Mouse (Mus musculus) thymus, postnatal 14 days (tissue): ENCODE data around the gene Fbxw7.

Source experiments
- DNase-seq: peaks from one replicate; pipeline ENCODE4 v3.0.0; 2021

Fbxw7 gene

GRCm38 (mm10) chr3:84955011-84955775 is 140.1 kb downstream of the Fbxw7 start:
- no peak for DNase-seq

DNA sequence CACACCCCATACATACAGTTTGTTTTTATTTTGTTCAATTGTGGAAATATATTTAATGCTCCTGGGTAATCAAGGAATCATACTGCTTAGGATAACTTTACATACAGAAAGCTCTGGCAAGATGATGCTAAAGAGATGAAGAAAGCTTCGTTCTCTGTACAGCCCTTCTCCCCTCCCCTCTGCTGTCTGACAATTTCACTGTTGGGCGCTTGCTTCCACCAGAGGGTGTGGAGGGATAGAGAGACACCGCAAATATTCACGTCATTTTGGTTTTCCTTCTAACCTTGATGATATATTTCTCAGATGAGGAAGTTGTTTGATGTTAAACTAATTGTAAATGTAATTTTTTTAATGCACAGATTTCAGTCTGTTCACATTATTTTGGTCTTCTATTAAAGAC is 140.8 kb downstream of the Fbxw7 start:
- no peak for DNase-seq

DNA sequence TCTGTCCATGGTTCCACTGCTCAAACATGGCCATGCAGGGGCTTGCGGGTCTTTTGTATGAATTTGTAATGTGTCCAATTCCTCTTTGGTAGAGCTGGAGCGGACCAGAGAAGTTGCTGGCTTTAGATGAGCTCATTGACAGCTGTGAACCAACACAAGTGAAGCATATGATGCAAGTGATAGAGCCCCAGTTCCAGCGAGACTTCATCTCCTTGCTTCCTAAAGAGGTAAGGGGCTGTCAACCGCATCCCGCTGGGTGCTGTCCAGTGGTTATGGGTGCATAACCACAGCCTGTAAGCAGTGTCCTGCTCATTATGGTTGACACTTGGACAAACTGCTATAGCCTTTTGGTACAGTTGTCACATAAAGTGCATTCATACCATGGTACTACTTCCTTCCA is 150.1 kb downstream of the Fbxw7 start:
- DNase-seq = no peak

- no peak for DNase-seq
These were observed 152.3 kb downstream of the Fbxw7 start for GRCm38 (mm10) chr3:84967364-84967763.

DNA sequence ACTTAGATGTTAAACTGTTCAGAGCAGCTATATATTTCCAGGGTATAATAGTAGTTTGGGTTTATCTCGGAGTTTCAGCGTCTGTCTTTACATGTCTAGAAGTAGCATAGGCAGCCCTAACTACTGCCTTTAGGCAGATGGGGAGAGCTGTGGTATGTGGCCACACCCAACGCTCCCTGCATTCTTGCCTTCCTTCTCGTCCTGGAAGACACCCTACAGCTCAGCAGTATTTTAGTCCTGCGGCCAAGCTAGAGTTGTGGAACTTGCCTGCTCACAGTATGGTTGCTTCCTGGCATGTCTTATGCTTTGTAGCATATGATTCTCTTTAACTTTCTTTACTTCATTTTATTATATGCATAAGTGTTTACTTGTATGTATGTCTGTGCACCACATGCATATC is 156.5 kb downstream of the Fbxw7 start:
- DNase-seq = no peak

DNA sequence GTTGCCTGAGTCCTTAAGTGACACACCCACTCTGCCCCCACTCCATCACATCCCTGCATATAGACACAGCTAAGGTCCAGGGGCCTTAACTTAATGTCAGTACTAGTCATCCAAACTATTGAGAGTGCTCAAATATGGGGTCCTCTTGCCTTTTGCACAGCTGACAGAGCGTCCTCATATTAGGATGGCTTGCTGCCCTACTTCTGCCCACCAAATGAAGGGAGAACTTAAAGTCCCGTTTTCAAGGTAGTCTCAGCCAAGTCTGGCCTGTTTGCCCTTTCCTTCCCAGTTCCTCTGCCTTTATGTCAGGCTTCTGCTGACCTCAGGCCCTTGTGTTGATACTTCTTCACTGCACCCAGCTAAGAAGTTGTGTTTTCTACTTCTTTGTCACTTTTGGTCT is 157.8 kb downstream of the Fbxw7 start:
- no peak for DNase-seq

GRCm38 (mm10) chr3:84974193-84974592 is 159.1 kb downstream of the Fbxw7 start:
- no peak for DNase-seq

GRCm38 (mm10) chr3:84978676-84979075 is 163.6 kb downstream of the Fbxw7 start:
- no peak for DNase-seq

DNA sequence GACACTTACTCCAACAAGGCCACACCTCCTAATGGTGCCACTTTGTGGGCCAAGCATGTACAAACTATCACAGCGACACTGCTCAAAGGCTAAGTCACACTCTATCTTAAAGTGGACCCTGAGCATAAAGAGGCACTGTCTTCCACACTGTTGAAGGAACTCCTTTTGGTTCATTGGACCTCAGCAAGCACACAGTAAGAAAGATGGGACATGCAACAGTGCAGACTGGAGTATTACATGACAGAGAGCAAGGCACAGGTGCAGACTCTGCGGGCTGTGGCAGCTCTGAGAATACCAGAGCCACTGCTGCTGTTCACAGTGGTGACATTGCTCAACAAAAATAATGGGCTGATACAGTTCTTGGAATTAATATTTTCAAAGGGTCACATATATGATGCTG is 165.1 kb downstream of the Fbxw7 start:
- no peak for DNase-seq

GRCm38 (mm10) chr3:84982688-84983087 is 167.6 kb downstream of the Fbxw7 start:
- DNase-seq = no peak

- no peak for DNase-seq
These were observed 170.1 kb downstream of the Fbxw7 start for GRCm38 (mm10) chr3:84985121-84985625.

DNA sequence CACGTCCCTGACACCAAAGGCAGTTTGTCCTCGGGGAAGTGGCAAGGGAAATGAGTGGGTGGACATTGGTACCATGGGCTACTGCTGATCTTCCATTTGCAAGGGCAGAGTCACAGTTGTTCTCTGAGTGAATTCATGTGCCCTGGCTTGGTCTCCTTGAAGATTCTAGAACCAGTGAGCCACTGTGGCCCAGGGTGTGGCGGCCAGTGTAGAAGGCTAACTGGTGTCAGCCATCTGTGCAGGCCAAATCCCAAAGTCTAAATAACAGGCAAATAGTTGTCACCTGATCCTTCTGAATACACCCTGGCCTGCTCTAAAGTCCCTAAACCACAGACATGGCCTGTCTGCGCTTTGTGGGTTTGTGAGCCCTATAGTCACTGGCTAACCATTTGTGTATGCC is 173.8 kb downstream of the Fbxw7 start:
- DNase-seq = no peak

DNA sequence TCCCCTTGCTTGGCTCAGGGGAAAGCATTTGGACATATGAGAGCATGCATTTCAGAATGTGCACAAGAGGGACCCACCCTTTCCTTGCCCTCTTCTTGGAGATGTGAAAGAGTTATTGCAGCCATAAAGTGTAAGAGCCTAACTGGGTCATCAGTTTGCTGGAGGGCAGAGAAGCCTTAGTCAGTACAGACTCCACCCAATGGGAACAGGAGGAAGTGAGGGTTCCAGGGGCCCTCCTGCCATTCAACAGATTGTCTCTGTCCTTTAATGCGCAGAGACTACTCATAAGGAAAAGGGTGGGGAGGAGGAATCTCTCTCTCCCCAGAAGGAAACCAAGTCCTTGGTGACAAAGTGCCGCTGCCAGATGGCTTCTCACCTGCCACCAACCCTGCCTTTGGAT is 190.2 kb downstream of the Fbxw7 start:
- no peak for DNase-seq

GRCm38 (mm10) chr3:85012889-85013288 is 197.8 kb downstream of the Fbxw7 start:
- DNase-seq = no peak

DNA sequence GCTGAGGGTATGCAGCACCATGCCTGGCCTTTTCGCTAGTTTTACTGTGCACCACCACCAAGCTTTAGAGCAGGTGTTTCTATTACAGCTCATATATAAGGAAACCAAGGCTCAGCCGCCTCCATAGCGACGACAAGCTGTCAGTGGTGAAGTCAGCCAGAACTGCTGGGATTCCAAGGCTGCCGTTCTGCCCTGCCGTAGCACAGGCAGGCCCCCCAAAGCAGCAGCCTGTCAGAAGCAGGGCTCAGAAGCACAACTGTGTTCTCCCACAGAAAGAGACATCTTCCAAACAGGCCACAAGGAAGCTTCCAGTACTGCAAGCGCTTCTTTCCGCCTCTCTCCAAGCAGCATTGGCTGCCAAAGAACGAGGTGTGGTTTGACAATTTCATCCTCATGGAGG is 200.6 kb downstream of the Fbxw7 start:
- no peak for DNase-seq

DNA sequence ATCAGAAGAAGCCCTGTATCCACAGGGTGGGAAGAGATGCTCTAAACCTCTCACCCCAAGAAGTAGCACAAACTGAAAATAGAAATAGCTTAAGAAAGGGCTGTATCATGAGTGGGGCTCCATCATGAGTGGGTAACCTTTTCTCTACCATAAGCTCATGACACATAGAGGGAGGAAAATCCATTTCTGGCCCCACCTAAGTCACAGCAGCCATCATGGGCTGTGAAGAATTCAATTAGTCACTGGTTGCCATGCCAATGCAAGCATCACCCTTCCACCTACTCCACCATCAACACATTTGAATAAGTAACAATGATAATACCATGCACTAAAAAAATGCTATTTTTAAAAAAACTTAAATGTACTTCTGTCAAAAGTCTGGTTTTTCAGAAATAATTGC is 205.1 kb downstream of the Fbxw7 start:
- DNase-seq = no peak

DNA sequence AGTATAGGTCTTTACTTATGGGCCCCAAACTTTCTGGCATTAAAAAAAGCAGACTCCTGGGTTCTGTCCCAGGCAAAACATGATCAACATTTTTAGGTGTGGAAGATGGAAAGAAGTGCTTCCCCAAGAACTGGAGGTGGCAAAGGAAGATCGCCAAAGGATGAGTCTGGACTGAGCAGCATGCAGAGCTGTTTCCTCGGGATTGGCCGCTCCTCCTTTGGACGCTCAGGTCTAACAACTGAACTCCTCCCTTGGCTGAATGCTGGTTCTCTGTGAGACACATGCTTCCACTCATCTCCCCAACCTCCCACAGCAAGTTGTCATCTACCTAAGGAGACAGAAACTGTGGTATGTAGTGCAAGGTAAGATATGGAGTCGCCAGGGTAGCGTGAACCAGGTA is 206.7 kb downstream of the Fbxw7 start:
- no peak for DNase-seq

- DNase-seq = no peak
These were observed 207.7 kb downstream of the Fbxw7 start for GRCm38 (mm10) chr3:85022800-85023199.

- DNase-seq = no peak
These were observed 209.2 kb downstream of the Fbxw7 start for GRCm38 (mm10) chr3:85024237-85024636.

DNA sequence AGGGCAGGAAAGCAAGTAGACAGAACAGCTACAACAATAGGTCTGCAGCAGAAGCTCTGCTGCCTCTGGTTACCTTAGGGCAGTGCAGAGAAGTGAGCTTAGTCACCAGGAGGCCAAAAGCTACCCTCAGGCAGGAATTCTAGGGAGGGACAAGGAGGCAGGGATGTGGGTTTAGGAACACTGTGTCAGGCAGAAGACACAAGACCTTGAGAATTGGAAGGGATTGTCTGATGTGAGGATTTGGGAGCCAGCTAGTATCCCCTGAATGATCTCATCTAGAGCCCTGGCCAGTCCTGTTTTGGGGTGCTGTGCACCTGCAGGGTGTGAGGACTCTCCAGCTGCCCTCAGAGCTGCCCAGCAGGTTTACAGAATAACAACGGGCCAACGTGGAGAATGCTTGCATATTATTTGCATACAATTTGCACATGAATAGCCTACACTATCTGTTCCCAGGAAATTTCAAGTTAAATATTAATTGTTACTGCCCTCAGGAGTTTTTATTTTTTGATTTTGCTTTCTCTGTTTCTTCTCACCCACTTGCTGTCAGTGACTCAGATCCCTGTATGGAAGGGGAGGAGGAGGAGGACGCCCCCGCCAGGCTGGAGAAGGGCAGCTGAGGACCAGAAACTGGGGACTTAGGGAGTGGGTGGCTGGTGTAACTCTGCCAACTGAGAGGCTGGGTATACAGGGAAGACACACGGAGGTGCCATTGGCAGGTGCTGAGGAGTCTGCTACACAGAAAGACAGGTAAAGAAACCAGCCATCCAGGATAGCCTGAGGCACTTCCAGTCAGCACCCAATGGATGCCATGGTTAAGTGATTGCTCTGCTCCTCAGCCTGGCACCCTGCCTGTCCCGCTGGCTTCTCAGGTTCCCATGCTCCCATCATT is 210.0 kb downstream of the Fbxw7 start:
- DNase-seq = no peak
